Mouse (Mus musculus) embryo, embryonic 11 days (tissue): ENCODE results near the gene Atg2a.
A peak's percentile ranks its signal among the peaks of the same experiment; 100 is the strongest.
"Not testable (repeated sequence)": the region's sequence is repeated elsewhere in the genome, so short reads cannot be mapped to it uniquely, and the experiment has no call there.

Experiments
- DNase-seq: peaks from one replicate; pipeline ENCODE4 v3.0.0-alpha.2; 2015

The Atg2a gene

DNA sequence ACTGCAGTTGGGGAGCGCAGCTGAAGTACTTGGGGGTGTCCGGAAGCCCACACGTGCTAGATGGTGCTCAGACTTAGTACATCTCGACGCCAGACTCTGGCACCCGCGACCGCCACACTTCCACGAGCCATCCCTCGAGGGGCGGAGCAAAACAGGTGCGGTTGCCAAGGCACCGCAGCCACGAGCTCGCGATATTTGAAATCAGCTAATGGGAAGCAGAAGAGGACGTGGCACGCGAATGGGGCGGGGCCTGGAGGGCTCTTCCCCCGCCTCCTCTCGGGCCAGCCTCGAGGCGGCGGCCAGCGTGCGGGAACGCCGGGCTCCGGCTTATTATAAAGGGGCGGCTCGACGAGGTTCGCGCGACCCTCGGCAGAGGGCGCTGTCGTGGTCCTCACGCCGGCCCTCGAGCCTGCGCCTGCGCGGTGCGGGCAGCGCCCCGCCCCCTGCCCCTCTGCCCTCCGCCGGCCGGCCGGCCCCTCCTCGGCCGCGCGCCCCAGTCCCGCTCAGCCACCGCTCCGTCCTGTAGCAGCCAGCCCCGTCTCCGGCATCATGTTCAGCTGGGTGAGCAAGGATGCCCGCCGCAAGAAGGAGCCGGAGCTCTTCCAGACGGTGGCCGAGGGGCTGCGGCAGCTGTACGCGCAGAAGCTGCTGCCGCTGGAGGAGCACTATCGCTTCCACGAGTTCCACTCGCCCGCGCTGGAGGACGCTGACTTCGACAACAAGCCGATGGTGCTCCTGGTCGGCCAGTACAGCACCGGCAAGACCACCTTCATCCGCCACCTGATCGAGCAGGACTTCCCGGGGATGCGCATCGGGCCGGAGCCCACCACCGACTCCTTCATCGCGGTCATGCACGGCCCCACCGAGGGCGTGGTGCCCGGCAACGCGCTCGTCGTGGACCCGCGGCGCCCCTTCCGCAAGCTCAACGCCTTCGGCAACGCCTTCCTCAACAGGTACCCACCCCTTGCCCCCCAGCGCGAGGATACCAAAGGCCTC, 35.3 kb downstream of the Atg2a start, which contains the start of gene Ehd1:
Gene Ehd1 (plus strand): TSS at position 300 of the 996 bp plus-strand sequence.
- peak; percentile 99 for DNase-seq

GRCm38 (mm10) chr19:6277661-6278438, 36.4 kb downstream of the Atg2a start:
- DNase-seq, result peak; percentile 63

GRCm38 (mm10) chr19:6278439-6279073, 37.1 kb downstream of the Atg2a start:
- DNase-seq, result no peak

- DNase-seq, result no peak
Measured at GRCm38 (mm10) chr19:6279481-6280144, 38.1 kb downstream of the Atg2a start.

DNA sequence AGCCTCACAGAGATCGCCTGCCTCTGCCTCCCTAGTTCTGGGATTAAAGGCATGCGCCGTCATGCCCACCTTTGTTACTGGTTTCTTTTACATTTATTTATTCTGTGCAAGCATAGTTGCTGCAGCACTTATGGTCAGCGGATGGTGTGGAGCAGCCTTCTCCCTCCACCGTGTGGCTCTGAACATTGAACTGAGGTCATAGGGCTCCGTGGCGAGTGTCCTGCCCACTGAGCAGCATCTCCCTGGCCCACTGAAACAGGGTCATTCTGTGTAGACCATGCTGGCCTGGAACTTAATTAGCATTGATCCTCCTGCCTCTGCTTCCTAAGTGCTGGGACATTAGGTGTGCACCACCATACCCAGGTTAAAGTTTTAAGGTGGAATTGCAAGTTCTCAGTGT, 39.1 kb downstream of the Atg2a start:
- no peak for DNase-seq

GRCm38 (mm10) chr19:6281122-6282020, 39.9 kb downstream of the Atg2a start:
- no peak for DNase-seq

- no peak for DNase-seq
Measured at GRCm38 (mm10) chr19:6283001-6283400, 41.5 kb downstream of the Atg2a start.

- DNase-seq, result no peak
Measured at GRCm38 (mm10) chr19:6284502-6284901, 43.0 kb downstream of the Atg2a start.

- DNase-seq, result no peak
Measured at GRCm38 (mm10) chr19:6285226-6285625, 43.8 kb downstream of the Atg2a start.

DNA sequence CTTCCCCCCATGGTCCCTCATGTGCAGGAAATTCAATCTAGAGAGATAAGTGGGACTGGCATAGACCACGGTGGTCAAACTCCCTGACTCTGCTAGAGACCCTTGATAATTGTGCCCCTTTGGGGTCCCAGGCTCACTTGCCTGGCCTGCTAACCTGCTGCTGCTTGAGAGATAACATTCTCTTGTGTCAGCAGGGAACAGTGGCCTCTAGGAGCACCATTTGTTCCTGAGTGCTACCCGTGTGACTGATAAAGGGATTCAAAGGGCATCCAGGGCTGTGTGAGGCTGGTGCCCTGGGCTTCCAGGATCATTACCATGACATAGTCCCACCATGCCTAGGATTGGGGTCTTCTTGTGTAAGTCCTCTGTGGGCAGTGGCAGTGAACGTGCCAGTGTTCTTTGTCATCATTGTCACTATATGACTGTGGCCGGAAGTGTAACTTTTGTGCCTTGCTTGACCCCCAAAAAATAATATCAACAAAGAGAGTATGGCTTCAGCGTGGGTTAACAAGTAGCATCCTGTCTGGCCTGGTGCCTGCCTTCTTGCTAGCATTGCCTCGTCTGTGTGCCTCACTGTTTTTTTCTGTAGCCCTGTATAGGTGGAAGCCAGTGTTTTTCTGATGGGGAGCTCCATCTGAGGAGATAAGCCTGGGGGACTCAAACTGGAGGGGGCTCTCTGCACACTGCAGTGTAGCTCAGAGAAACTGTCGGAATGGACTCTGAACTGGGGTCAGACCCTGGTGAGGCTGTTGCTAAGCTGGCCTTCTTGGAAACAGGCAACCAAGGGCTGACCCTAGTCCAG, 44.4 kb downstream of the Atg2a start:
- no peak for DNase-seq

- no peak for DNase-seq
Measured at GRCm38 (mm10) chr19:6286434-6287401, 45.2 kb downstream of the Atg2a start.

DNA sequence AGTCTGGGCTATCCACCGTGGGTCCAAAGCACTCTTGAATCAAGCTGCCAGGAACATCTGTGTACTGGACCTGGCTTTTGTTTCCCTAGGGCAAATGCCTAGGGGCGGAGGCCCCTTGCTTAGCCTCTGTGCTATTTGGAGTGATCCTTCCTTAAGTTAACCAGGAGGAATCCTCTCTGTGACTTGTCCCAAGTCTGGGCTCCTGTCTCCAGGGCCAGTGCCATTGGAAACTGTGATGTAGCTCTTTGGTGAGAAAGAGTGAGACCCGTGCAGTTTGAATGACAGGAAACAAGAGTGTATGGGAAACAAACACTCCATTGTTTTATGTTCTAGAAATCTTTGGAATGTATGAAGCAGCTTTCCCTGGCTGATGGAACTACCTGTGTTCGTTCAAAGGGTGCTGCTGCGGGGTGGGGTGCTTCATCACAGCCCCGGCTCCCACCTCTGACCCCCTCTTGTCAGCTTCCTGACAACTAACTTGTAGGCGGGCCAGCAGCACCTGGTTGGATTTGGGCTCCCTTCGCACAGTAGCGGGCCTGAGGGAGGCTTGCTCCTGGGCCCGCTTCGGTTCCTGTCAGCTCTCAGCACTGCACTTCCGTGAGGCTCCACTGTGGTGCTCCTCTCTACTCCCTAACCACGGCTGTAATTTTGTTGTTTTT, 46.9 kb downstream of the Atg2a start:
- DNase-seq, result no peak

DNA sequence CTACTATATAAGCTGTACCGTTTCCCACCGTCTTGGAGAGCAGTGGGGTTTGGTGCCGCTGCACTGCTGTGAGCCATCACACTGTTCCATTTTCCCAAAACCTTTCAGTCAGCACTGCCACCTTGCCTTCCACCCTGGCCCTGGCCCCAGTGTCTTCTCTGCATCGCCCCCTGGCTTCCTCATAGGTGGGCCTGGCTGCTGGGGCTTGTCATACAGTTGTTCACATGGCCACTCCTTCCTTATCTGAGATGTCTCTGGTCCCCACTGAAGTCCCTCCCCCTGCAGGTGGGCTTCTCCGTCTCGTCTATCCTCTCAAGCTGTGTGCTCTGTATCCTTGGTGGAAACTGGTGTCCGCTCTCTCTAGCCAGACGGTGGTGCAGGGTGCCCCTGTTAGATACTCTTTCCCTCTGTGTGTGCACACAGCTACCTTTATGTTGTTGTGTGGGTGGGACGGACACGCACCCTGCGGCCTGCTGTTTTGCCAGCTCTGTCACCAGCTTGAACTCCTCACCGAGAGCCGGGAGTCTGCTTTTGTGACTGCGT, 48.3 kb downstream of the Atg2a start:
- no peak for DNase-seq

DNA sequence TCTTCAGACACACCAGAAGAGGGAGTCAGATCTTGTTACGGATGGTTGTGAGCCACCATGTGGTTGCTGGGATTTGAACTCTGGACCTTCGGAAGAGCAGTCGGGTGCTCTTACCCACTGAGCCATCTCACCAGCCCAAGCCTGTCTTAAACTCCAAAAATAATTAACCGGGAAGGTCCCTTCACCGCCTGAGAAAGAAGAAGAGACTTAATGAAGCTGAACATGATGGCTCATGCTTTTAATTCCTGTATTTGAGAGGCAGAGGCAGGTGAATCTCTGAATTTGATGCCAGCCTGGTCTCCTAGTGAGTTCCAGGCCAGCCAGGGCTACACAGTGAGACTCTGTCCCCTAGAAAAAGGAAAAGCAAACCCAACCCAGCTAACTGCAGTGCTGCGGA, 49.2 kb downstream of the Atg2a start:
- not testable (repeated sequence) for DNase-seq

DNA sequence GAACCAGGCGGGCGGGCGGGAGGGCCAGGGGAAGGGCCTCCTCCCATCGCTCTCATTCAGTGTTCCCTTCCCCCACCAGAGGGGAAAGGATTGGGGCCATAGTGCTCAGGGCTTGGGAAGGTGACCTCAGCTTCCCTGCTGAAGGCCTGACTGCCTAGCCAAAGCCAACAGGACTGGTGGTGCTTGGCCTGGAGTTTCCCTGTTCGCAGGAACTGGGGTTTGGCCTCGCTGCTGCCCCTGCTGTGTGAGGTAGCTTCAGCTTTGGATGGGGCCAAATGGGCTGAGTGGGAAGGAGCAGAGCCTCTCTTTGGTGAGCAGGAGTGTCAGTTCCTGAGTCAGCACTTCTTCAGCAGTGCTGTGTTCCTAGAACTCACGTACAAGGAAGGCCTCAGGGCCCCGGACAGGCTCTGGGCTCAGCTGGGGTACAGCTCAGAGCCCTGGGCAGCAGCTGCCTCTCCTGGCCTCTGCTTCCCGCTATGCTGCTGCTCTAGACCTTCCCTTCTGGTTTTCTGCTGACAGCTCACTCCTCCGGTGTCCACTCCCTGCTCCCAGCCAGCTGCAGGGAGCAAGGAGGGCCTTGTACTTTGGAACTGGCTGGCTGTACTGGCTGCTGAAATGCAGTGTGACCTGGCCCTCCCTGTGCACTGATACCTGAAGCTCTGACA, 49.8 kb downstream of the Atg2a start:
- no peak for DNase-seq

DNA sequence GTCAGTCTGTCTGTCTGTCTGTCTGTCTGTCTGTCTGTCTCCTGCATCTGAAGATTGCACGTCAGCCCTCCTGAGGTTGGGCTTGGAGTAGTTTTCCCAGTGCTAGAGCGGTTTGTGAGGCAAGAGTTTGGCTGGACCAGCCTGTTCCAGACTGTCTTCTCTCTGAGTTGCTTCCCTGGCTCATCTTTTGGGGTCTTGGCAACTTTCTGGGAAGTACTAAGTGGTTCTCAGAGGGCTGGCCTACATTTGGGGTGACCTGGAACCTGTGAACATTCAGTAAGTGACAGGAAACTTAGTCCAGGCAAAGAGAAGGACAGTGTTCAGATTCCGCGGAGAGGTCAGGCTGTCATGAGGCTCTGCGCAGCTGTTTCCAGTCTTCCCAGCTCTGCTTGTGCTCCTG, 50.8 kb downstream of the Atg2a start:
- DNase-seq, result no peak

DNA sequence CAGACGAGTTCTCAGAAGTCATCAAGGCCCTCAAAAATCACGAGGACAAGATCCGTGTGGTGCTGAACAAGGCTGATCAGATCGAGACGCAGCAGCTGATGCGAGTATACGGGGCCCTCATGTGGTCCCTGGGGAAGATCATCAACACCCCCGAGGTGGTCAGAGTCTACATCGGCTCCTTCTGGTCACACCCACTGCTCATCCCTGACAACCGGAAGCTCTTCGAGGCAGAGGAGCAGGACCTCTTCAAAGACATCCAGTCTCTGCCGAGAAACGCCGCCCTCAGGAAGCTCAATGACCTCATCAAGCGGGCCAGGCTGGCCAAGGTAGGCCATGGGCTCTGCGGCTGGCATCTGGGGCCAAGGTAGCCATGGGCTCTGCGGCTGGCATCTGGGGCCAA, 52.8 kb downstream of the Atg2a start:
- no peak for DNase-seq
